Mouse (Mus musculus) myocyte (in vitro differentiated cells): ENCODE measurements around the gene Cadps.

Experiments used
- CEBPB ChIP-seq: IDR thresholded peaks from 2 replicates; pipeline ENCODE4 v1.6.1; 2011; ENCODE audit warnings: mild to moderate bottlenecking, moderate library complexity; ENCODE audit not compliant: poor library complexity, insufficient read depth, severe bottlenecking
- E2F4 ChIP-seq: IDR thresholded peaks from one replicate; pipeline ENCODE4 v1.6.1; 2011; ENCODE audit warnings: mild to moderate bottlenecking, control low read depth, moderate library complexity; ENCODE audit not compliant: insufficient read depth
- MAX ChIP-seq: IDR thresholded peaks from one replicate; pipeline ENCODE4 v1.6.1; 2011; ENCODE audit warnings: low read depth, mild to moderate bottlenecking, control low read depth
- MYOD1 ChIP-seq, 3 experiments: IDR thresholded peaks; one replicate each; pipeline ENCODE4 v1.6.1; 2011; ENCODE audit warnings: control low read depth in 2 of 3, low read depth in 2 of 3, mild to moderate bottlenecking in 2 of 3, moderate library complexity in 1 of 3; ENCODE audit not compliant: insufficient read length in 2 of 3, control insufficient read depth in 1 of 3
- POLR2A ChIP-seq: IDR thresholded peaks from one replicate; pipeline ENCODE4 v1.6.1; 2011; ENCODE audit warnings: low read depth, mild to moderate bottlenecking, control low read depth, moderate library complexity; ENCODE audit not compliant: insufficient read length
- POLR2AphosphoS2 ChIP-seq: IDR thresholded peaks from one replicate; pipeline ENCODE4 v1.6.1; 2011; ENCODE audit warnings: low read depth, control low read depth; ENCODE audit not compliant: insufficient read length
- REST ChIP-seq: IDR thresholded peaks from one replicate; pipeline ENCODE4 v1.6.1; 2011; ENCODE audit warnings: mild to moderate bottlenecking, control low read depth, moderate library complexity; ENCODE audit not compliant: insufficient read depth, insufficient read length
- TCF12 ChIP-seq: IDR thresholded peaks from one replicate; pipeline ENCODE4 v1.6.1; 2011; ENCODE audit warnings: mild to moderate bottlenecking, control low read depth; ENCODE audit not compliant: poor library complexity, insufficient read depth, severe bottlenecking
- TCF3 ChIP-seq: IDR thresholded peaks from one replicate; pipeline ENCODE4 v1.6.1; 2011; ENCODE audit warnings: low read depth, control low read depth; ENCODE audit not compliant: insufficient read length
- USF1 ChIP-seq: IDR thresholded peaks from one replicate; pipeline ENCODE4 v1.6.1; 2011; ENCODE audit warnings: low read depth, mild to moderate bottlenecking, control low read depth, moderate library complexity

DNA sequence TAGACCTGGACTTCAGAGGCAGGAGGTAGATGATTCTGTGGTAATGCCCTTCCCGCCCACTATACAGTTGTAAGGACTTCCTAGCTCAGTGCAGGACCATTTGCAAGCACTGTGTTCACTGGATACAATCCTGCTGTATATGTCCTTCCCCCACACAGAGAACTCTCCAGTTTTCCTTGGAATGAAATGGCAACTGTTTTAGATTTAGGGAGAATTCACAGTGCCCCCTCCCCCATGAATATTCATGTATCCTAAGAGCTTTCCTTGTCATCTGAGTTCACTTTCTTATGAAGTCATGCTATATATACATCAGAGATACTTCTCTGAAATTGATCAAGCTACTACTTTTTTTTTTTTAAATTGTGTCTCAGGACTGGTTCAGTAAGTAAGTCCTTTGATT, 244.7 kb downstream of the Cadps start:
- TF ChIP-seq POLR2AphosphoS2 (no peak), MAX (no peak), POLR2A (no peak), USF1 (no peak), CEBPB (no peak), REST (no peak), E2F4 (no peak), MYOD1 (IDR thresholded peaks at IDR 0.05; ENCODE audit: control insufficient read depth in 1 of 3, insufficient read length in 2 of 3, low read depth in 2 of 3) (no peak), TCF12 (no peak), TCF3 (no peak)
